Mouse (Mus musculus): ENCODE data around the gene Rgs7.

The Rgs7 gene

DNA sequence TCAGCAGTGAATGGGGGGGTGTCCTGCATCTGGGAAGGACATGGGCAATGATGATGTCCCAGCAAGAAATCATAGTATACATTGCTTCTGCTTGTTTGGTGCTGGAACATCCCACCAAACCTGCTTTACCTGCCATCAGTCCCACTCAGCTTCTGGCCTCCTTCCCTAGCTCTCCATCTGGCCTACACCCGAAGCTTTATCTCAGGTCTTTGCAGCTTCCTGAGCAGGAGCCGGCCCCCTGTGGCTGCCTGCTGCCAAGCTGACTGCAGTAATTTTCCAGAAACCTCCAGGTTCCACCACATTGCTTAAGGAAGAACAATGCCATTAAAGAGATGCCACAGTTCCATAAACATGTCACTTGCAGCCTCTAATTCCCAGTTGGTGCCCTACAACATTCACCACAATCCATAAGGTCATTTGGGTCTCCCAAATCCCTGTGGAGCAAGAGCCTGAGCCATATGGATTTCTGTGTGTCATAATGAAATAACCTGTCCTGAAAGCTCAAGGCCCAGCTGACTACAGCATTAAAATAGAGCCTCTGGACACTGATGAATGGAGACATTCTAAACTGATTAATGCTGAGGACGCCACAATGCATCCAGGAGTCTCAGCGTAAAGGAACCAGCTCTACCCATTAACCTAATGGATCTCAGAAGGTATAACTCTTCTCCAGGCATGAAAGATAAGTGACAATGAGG lies 60.8 kb downstream of the Rgs7 start:
- peak in 1 of 2 experiments; percentile 6 for DNase-seq (ENCODE audit: low spot score in 2 of 2)

DNA sequence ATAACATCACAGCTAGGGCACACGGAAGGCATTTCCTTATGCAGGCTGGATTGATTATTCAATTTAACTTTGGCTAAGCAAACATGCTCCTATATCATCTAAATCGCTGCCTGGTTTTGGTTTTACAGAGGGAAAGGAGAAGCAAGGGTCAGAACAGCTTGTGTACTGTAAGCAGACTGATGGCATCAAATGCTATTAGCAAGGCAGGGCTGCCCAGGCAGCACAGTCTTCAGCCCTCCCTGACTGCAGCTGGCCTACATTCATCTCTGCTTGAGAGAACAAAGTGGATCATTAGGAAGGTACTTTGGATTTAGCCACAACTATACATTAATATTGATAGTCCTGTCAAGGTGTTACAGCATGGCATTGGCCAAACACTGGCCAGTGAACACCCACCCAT lies 65.2 kb downstream of the Rgs7 start:
- DNase-seq (ENCODE audit: low spot score in 2 of 2): no peak

DNA sequence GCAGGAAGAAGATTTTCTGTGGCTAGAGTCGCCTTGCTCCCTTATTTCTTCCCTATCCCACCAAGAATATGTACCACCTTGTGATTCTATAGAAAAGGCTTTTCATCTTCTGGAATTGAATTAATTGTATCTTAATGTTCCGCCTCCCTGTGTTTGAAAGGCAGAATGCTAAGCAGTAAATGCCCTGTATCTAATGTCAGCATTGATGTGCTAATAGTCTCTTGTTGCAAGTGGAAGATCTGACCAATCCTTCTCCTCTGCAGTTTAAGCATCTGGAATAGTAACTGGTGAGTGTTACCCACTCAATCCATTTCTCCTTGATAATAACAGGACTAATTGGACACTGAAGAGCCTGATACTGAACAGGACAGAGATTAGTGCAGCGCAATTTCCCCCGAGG lies 65.9 kb downstream of the Rgs7 start:
- DNase-seq (ENCODE audit: low spot score in 2 of 2): no peak

DNA sequence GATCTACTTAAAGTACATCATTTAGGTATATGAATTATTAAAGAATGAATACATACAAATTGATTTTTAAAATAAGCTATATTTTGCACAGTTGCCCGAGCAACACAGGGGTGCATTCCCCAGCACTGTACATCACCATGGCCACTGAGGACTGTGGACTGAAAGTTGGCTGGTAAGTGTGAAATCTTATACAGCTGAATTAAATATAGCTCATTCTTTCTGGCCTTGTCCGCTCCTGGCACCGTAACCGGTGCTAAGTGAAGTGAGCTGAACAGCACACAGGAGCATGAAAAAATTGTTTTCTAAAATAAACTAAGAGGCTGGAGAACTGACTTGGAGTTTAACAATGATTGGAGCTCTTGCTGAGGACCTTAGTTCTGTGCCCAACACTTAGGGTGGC lies 71.4 kb downstream of the Rgs7 start:
- no peak for DNase-seq (ENCODE audit: low spot score in 2 of 2)

DNA sequence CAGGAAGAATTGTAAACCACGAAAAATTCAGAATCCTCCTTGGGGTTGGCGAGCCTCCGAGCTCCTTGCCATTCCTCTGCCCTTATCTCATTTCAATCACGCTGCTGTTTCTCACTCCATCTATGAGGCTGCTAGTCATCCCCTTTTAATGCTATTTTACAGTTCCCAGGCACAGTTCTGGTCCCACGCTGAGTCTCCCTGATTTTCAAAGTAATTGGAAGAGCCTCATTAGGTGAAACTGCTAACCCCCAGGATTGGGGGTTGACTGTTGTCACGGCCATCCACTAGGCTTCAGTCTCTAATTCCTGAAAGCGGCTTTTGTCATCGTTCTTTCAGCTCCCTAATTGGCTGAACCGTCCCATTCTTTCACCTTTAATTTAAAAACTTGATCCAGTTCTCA lies 76.6 kb downstream of the Rgs7 start:
- DNase-seq (ENCODE audit: low spot score in 2 of 2): no peak

DNA sequence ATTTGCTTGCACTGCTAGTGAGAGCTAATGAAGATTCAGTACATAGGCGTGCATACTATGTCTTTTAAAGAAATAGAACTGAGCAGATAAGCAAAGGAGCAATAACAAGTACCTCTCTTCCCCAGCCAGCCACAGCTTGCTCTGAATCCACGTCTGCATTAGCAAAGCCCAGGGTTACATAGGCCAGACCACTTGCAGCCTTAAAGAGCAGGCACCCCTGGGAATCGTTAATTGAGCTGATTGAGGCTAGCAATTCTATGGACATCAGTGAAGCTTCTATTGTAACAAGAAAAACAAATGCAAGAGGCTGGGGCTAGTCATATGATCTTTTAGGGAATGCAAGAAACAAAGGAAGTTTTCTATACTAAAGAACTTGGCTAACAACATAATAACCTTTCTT lies 81.9 kb downstream of the Rgs7 start:
- DNase-seq (ENCODE audit: low spot score in 2 of 2): no peak

DNA sequence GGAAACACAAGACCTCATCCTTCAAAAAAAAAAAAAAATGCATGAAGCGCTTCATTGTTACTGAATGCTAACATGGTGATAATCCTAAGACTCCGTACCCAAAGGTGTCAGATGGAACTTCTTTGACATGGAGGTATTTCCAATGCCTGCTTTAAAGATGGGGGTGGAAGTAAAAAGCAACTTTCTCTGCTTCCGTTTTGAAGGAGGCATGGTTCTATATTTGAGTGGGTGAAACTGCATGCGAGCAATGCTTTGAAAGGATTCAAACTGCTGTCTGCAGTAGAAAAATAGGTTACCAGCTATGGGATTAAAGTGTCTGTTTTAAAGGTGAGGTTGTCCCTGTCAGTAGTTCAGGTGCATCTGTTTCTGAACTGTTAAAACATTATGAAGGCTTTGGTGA lies 100.4 kb downstream of the Rgs7 start:
- DNase-seq (ENCODE audit: low spot score in 2 of 2): no peak

DNA sequence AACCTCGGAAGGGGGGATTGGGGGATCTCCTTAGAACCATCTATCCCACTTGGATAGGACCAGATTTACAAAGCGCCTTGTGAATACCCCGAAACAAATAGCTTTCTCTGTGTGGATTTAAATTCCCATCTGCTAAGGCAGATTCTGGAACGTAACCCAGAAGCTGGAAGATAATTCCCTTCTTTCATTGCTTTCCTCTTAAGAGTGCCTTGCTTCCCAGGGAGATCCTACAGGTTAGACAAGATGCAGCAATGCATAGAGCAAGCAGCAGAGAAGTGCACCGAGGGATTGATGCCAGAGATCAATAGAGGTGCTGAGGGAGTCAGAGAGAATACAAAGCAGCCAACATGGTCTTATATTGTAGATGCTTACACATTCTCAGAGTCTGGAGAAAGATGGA lies 103.0 kb downstream of the Rgs7 start:
- DNase-seq (ENCODE audit: low spot score in 2 of 2): no peak

DNA sequence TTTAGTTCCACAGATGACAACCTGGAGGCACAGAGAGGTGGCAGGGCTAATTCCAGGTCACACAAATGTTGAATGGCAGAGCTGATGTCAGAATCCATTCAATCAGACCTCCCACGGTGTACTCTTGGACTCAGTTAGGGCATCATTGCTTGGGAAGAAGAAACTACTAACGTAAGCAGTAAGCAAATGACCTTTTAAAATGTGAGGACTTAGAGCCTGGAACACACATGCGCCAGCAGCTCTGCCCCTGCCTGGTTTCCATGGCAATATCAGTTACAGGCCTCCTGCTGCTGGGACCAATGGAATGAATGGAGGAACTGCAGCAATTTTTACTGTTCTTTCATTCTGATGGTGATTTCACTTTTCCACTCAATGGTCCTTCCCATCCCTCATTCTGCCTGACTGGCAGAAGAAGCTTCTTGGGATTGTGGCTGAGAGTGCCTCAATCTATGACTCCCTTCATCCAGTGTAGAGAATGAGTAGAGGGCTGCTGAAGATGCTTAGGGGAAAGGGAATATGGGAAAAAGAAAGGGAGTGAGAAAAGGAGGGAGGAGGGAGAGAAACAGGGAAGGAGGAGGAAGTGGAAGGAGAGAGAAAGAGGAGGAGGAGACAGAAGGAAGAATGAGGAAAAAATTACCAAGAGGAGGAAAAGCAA lies 106.6 kb downstream of the Rgs7 start:
- DNase-seq (ENCODE audit: low spot score in 2 of 2): no peak

DNA sequence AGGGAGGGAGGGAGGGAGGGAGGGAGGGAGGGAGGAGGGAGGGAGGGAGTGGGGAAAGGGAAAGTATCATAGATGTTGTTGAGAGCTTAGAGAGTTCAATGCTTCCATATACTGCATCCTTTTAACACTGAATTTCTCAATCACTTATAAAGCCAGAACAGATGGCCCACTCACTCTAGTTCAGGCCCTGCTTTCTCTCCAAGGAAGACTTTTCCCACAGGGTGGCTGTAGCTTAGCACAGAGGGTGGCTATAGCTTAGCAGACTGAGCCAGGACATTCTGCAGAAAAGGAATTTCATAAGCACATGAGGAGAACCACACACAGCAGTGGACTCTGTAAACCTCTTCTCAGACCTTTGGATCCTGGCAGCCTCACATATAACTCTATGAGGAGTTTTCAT lies 119.7 kb downstream of the Rgs7 start:
- no peak for DNase-seq (ENCODE audit: low spot score in 2 of 2)

DNA sequence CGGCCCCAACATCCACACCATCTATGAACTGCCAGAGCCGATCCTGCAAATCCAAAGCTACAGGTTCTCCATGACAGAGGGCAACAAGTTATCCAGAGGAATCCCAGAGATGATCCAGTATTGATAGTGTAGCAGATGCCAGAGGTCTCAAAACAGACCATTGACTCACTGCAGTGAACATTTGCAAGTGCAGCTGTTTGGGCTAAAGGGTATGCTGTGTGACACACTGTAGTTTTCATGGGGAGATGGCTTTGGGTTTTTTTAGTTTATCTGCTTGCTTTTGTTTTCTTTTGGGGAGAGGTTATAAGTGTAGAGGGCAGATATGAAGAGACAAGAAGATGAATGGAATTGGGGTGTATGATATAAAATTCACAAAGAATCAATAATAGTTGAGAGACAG lies 124.2 kb downstream of the Rgs7 start:
- DNase-seq (ENCODE audit: low spot score in 2 of 2): no peak

DNA sequence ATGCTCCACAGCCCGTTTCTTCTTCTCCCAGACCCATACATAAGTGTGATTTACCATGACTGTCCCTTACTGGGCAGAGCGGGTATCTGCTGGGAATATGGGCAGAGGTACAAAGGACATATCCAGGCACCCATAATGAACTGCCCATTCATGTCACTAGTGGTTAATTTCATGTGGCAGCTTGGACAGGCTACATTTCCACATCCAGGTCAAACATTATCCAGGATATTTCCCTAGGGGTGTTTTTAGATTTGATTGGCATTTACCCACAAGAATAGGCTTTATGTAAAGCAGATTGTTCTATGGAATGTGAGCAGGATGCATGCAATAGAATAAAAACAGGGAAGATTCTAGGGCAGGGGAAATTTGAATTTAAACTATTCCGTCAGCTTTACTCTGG lies 128.7 kb downstream of the Rgs7 start:
- no peak for DNase-seq (ENCODE audit: low spot score in 2 of 2)

DNA sequence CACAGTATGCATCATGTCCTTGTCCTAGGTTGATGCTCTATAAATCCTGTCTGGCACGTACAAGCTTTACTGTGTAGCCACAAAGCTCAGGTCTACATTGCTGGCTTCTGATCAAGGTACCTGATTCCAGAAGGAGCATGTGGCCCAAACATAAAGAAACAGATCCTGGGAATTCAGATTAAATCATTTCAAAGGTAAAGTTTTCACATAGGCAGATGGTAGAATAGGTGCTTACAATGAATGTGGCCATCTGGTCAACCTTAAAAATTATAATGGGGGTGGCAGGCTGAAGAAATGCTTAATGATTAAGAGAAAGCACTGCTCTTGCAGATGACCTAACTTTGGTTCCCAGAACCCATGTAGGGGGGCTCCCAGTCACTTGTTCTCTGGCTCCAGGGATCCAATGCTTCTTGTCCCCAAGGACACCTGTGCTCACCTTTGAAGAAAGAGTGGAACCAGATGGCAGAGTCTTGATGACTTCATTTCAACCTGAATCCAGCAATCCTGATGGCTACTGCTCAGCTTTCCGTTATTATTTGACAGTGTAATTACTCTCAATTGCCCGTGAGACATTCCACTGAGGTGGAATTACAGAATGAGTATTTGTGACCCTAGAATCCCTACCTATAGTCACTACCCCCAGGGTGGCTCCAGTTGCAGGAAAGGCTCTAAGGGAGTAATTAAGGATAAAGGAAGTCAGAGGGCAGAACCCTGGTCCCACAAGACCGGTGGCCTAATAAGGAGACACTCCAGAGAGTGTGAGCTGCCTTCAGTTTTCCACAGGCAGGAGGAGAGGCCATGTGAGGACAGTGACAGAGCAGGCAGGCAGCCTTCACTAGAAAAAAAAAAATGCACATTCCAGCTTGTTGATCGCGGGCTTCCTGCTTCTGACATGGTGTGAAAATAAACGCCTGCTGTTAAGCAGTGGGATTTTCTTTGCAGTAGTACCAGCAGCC lies 132.6 kb downstream of the Rgs7 start:
- no peak for DNase-seq (ENCODE audit: low spot score in 2 of 2)

DNA sequence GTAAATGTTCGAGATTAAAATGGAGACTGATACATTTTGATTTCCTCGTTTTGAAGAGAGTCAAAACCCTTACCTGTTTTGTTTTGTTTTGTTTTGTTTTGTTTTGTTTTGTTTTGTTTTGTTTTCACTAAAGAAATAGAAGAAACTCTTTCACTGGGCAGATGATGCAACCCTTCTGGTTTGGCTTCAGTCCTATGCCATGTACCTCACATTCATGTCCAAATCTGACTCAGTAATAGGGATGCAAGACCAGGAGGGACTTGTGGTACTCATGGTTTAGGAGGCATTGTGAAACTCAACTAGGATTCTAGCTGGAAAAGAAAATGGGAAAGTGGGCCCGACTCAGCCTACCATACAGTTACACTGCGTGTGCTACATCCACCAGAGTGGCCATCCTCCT lies 139.4 kb downstream of the Rgs7 start:
- DNase-seq (ENCODE audit: low spot score in 2 of 2): no peak

DNA sequence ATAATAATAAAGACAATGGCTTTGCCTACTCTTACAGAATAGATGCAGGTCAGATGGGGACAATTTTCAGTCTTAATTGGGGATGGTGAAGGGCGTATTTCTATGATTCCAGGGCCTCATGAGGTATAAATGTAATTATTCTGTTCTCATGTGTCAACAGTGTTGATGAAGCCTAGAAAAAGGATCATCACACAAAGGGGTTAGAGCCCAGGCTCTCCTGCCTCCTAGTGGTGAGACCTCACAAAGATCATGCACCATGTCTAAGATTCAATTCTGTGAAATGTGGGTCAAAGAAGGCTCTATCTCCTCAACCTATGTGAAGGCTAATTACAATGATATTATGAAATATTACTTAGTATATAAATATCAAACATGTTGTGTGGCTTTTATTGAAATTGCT lies 146.1 kb downstream of the Rgs7 start:
- DNase-seq (ENCODE audit: low spot score in 2 of 2): no peak

DNA sequence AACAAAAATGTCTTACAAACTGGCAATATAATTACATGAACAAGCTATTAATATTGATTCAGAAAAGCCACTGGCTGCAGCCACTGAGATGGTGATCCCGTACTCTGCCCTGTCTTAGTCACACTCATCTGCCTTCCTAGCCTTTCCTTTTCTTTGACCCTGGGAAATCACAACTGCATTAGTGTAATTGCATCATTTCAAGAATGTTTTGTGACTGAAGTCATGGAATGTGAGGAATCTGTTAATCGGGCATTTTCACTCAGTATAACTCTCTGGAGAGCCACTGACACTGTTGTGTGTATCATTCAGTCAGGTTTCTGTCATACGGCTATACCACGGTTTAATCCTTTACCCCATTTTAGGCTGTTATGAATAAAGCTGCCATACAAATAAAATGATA lies 156.1 kb downstream of the Rgs7 start:
- DNase-seq (ENCODE audit: low spot score in 2 of 2): no peak

DNA sequence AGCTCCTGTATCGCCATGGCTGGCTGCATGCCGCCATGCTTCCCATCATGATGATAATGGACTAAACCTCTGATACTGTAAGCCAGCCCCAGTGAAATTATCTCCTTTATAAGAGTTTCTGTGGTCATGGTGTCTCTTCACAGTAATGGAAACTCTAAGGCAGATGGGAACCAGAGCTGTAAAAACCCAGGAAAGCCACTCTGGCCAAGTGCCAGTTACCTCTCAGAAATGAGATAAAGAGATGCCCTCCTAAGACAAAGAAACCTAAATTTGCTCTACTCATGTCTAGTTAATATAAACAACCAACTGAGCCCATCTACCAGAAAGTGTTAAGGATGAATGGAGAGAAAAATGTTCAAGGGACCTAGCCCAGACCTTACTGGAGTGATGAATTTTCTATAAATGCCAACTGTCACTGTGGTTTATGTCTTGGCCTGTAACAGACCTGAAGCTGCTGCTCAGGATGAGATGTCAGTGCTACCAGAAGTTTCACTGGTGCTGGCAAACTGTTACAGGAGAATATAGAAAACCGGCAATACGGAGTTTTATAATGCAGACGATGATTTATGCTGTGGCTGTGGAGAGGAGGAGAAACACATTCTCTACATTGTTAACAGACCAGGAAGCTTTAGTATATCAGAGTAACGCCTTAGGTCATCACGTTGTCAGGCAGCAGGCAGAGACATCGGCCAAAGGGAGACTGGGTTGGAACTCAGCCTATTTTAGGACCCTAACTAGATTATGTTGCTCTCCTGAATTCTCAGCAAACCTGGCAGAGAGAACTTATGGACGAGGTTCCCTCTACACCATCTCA lies 159.1 kb downstream of the Rgs7 start:
- DNase-seq (ENCODE audit: low spot score in 2 of 2): no peak

DNA sequence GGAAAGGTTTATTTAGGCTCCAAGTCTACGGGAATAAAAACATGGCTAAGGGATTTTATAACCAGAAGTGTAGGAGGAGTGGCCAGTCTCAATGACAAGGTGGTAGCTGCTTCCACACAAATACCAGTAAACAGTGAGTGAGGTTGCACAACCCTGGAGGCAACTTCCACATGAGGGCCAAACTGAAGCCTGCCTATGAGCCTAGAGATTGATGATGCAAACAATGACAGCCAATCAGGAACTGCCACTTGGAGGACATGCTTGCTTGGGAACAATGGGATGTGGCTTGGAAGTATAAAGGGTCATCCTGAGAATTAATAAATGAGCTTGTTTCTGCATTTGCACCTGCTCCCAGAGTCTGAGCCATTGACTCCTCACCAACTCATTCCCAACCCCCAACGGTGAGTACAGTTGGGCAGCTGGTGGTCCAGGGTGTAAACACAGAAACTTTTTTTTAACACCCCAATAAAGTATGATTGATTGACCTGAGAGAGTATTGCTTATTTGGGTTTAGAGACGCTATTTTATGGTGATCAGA lies 162.3 kb downstream of the Rgs7 start:
- no peak for DNase-seq (ENCODE audit: low spot score in 2 of 2)

DNA sequence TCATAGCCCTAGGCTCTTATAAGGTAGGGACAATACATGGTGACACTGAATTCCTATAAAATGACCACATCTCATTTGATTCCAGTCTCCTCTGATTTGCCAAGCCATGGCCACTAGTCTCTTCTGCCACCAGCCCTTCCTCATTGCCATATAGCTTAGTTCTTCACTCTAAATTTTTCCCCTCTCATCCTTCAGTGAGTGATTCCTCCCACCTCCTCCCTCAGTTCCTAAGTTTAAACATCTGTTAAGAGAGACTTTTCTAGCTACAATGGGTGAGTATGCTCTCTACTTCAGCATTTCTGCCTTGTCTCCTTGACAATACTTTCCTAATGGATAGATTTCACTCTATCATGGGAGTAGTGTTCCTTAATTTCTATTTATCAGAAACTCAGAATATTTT lies 169.5 kb downstream of the Rgs7 start:
- DNase-seq (ENCODE audit: low spot score in 2 of 2): no peak

DNA sequence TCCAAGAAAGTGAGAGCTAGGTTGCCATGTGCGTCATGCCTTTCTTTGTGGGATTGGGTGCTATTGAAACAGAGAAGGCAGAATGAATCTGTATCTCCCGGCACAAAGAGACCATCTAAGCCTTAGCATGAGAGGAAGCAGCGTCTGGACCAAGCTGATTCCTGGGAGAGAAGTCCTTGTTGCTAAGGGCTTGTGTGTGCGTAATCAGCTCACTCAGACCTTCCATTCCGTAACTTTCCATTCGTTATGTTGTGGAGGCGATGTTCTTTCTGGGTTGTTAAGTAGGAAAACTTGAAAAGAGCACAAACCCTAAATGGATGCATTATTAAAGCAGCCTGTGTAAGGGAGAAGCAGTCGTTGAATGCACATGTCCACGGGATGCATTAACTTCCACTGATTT lies 173.1 kb downstream of the Rgs7 start:
- DNase-seq (ENCODE audit: low spot score in 2 of 2): no peak

DNA sequence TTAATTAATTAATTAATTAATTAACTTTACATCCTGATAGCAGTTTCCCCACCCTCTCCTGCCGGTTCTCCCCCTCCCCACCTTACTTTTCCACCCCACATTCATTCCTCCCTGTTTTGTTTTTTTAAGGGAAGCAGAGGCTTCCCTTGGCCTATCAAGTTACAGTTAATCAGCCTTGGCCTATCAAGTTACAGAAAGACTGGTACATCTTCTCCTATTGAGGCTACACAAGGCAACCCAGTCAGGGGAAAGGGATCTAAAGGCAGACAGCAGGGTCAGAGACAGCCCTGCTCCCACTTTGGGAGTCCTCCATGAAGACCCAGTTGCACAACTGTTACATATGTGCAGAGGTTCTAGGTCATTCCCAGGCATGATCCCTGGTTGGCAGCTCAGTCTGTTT lies 175.0 kb downstream of the Rgs7 start:
- DNase-seq (ENCODE audit: low spot score in 2 of 2): no peak

DNA sequence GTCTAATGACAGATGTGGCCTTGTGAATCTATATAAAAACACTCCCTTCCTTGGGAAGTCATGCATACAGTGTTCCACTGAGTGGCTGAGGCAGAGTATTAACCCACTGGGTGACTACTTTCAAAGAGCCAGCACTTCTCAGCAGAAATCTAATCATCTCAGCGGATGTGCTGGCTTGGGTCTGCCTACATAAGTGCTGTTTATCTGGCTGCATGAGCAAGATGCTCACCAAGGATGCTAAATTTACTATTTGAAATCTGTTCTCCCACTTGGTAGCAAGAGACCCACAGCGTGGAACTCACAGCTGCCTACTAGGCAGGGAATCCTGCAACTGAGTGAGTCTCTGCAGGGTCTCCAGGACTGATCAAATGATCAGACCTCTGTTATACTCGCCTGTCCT lies 184.7 kb downstream of the Rgs7 start:
- no peak for DNase-seq (ENCODE audit: low spot score in 2 of 2)
